Mouse (Mus musculus) heart, embryonic 14.5 days (tissue): ENCODE data around the gene C87436. TPM values are rescaled to one million over a fixed set of nuclear protein-coding genes. Genes with fewer than 3 reads are reported as not detected.
A peak's percentile ranks its signal among the peaks of the same experiment; 100 is the strongest.

Experiments
- ATAC-seq: fragments of 200-750 bp; cut with Nextera tagmentation; 2 replicates; pipeline ENCODE4 v1.8.0; 2017; ENCODE audit warnings: low read depth, moderate TSS enrichment; ENCODE audit not compliant: insufficient number of reproducible peaks, insufficient read depth, low FRiP score
- H3K27ac ChIP-seq, 2 experiments: fragments of 200-500 bp in 1 of 2; fragments of 300-500 bp in 1 of 2; sonication (generic) in 1 of 2; replicated peaks in 1 of 2; 2 replicates each; pipeline ENCODE4 v1.5.1; 2012 to 2014; ENCODE audit warnings: low read depth in 2 of 2, low read length in 2 of 2, control low read depth in 1 of 2, mild to moderate bottlenecking in 1 of 2, mixed read lengths in 1 of 2; ENCODE audit not compliant: control insufficient read depth in 1 of 2, insufficient read depth in 1 of 2
- H3K27me3 ChIP-seq: fragments of 300-500 bp; sonication (generic); 2 replicates; pipeline ENCODE4 v1.6.1; 2014; ENCODE audit warnings: mild to moderate bottlenecking, low read length, control low read depth; ENCODE audit not compliant: control insufficient read depth, insufficient read depth
- H3K36me3 ChIP-seq: fragments of 300-500 bp; sonication (generic); 2 replicates; pipeline ENCODE4 v1.6.1; 2014; ENCODE audit warnings: mild to moderate bottlenecking, control low read depth, low read length, mixed read lengths; ENCODE audit not compliant: control insufficient read depth, insufficient read depth
- H3K4me1 ChIP-seq, 2 experiments: fragments of 200-500 bp in 1 of 2; fragments of 300-500 bp in 1 of 2; sonication (generic) in 1 of 2; 2 replicates each; pipeline ENCODE4 v1.6.1; 2012 to 2014; ENCODE audit warnings: low read length in 2 of 2, control low read depth in 1 of 2, mixed read lengths in 1 of 2; ENCODE audit not compliant: control insufficient read depth in 2 of 2, insufficient read depth in 2 of 2
- H3K4me2 ChIP-seq: fragments of 300-500 bp; sonication (generic); 2 replicates; pipeline ENCODE4 v1.6.1; 2014; ENCODE audit warnings: mild to moderate bottlenecking, low read length
- H3K4me3 ChIP-seq, 2 experiments: fragments of 200-500 bp in 1 of 2; fragments of 300-500 bp in 1 of 2; sonication (generic) in 1 of 2; 2 replicates each; pipeline ENCODE4 v1.5.1; 2012 to 2014; ENCODE audit warnings: low read length in 2 of 2, mild to moderate bottlenecking in 2 of 2, control low read depth in 1 of 2, low read depth in 1 of 2, moderate library complexity in 1 of 2; ENCODE audit not compliant: control insufficient read depth in 1 of 2, insufficient read depth in 1 of 2
- H3K9ac ChIP-seq: fragments of 300-500 bp; sonication (generic); 2 replicates; pipeline ENCODE4 v1.6.1; 2014; ENCODE audit warnings: mild to moderate bottlenecking, low read length
- H3K9me3 ChIP-seq: fragments of 300-500 bp; sonication (generic); 2 replicates; pipeline ENCODE4 v1.6.1; 2016; ENCODE audit warnings: low read length, control low read depth; ENCODE audit not compliant: control insufficient read depth
- WGBS: fragments of 180-500 bp; shearing (Covaris S2); extraction: QIAGEN DNeasy Blood & Tissue Kit; methylation state at CpG from one replicate; pipeline ENCODE4 v1.1.7; 2014; 5-methylcytosine and 5-hydroxymethylcytosine counted together
- polyA plus RNA-seq: library from polyadenylated mRNA; unstranded; fragments of >200 nt; fragmentation: Nextera tagmentation; extraction: Ambion mirVana; gene quantifications from 2 replicates; pipeline ENCODE4 v1.2.1, GENCODE M21; 2014

The C87436 gene
- polyA plus RNA-seq, 1 experiment from 2014 or later: 20.0 TPM

DNA sequence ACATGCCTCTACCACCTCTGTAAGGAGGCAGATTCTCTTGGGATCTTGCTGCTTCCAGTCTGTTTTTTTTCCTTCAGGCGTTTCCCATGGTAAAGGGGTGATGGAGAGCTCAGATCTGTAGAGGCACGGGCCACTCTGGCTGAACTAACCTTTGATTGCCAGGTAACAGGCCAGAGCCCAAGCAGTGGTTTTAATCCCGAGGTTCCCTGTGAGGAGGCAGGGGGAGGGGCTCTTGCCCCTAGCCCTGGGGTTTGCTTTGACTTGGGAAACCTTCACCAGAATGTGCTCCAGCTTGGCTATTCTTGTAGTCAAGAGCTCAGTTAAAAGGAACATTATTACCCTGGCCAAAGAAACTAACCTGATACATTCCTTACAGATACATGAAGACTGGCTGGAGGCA, 57.5 kb downstream of the C87436 start:
- Histone ChIP-seq H3K27ac (no peak overlapping the region), H3K9ac (no peak overlapping the region), H3K4me3 (no peak overlapping the region), H3K4me2 (no peak overlapping the region), H3K27me3 (no peaks in the 10 kb centered on the region), H3K36me3 (no peaks in the 10 kb centered on the region), H3K4me1 (peaks cover 13 to 16% of the 10 kb centered on the region in 2 experiments), H3K9me3 (no peaks in the 10 kb centered on the region)
- WGBS: 59% methylated on average over 3 of the region's 3 CpGs
- no peak for ATAC-seq

GRCm38 (mm10) chr6:86496127-86496526, 58.0 kb downstream of the C87436 start:
- Histone ChIP-seq H3K27me3 (no peaks in the 10 kb centered on the region), H3K4me2 (0 out of 2 replicates have a peak overlapping the region, but pooled peaks have one; percentile 64), H3K4me3 (no peak overlapping the region), H3K27ac (no peak overlapping the region), H3K36me3 (no peaks in the 10 kb centered on the region), H3K9ac (no peak overlapping the region), H3K9me3 (no peaks in the 10 kb centered on the region), H3K4me1 (peaks cover 13 to 16% of the 10 kb centered on the region in 2 experiments)
- no peak for ATAC-seq
- WGBS: 86% methylated on average over 8 of the region's 8 CpGs

- Histone ChIP-seq H3K4me3 (peak overlapping the region; percentile 36; a peak in 3 of 4 replicates), H3K9ac (0 out of 2 replicates have a peak overlapping the region, but pooled peaks have one; percentile 70), H3K9me3 (no peaks in the 10 kb centered on the region), H3K27me3 (no peaks in the 10 kb centered on the region), H3K4me2 (peak overlapping the region; percentile 64), H3K36me3 (no peaks in the 10 kb centered on the region), H3K27ac (peak overlapping the region; percentile 76 to 77; a peak in 2 of 4 replicates), H3K4me1 (peaks cover 13 to 16% of the 10 kb centered on the region in 2 experiments)
- no peak for ATAC-seq
- WGBS: 77% methylated on average over 5 of the region's 5 CpGs
Observed at GRCm38 (mm10) chr6:86496585-86496984, 58.4 kb downstream of the C87436 start.

GRCm38 (mm10) chr6:86497071-86497815, 59.1 kb downstream of the C87436 start:
- H3K4me3 ChIP-seq: peak overlapping the region; percentile 36
- H3K36me3 ChIP-seq: no peaks in the 10 kb centered on the region
- WGBS: 16% methylated on average over 13 of the region's 13 CpGs
- H3K4me1 ChIP-seq: peaks cover 13 to 16% of the 10 kb centered on the region in 2 experiments
- peak overlapping the region; percentile 64 for H3K4me2 ChIP-seq
- H3K9me3 ChIP-seq: no peaks in the 10 kb centered on the region
- no peaks in the 10 kb centered on the region for H3K27me3 ChIP-seq
- no peak for ATAC-seq
- peak overlapping the region; percentile 70 for H3K9ac ChIP-seq
- peak overlapping the region; percentile 76 to 77 for H3K27ac ChIP-seq

DNA sequence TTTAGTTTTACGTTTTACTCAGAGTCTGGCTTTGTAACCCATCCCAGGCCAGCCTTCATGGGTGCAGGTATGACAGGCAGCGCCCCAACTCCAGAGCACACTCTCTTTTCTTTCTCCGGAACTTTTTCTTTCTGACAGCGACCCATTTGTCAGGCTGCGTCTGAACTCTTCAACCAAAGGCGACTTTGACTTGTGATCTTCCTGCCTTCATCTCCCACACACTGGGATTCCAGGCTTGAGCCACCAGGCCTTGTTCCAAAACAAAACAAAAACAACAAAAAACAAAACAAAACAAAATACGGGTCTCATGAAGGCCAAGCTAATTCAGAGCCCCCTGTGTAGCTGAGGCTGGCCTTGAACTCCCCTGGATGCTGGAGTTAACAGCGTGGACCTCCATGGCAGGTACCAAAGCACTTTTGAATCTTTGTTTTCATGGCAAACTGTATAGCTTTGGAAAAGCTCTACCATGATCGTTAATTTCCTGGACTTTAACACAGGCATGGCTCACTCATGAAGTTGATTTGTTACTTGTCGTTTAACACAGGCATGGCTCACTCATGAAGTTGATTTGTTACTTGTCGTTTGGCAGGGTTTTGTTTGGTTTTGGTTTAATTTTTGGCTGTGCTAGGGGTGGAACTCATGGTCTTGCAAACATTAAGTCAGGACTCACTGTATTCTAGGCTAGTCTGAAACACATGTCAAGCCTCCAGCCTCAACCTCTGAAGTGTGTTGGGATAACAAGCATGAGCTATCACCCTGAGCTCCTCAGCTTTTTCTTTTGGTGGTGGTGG, 60.0 kb downstream of the C87436 start:
- H3K4me1 ChIP-seq: peaks cover 13 to 16% of the 10 kb centered on the region in 2 experiments
- H3K4me3 ChIP-seq: peak overlapping the region in 1 of 2 experiments; percentile 36; a peak in 2 of 4 replicates
- WGBS: 71% methylated on average over 11 of the region's 11 CpGs
- peak overlapping the region in 1 of 2 experiments; percentile 76; a peak in 2 of 4 replicates for H3K27ac ChIP-seq
- H3K4me2 ChIP-seq: peak overlapping the region; percentile 64
- no peak for ATAC-seq
- no peaks in the 10 kb centered on the region for H3K9me3 ChIP-seq
- H3K27me3 ChIP-seq: no peaks in the 10 kb centered on the region
- H3K9ac ChIP-seq: peak overlapping the region; percentile 70; the same call in 1 of the 2 replicates
- H3K36me3 ChIP-seq: no peaks in the 10 kb centered on the region

GRCm38 (mm10) chr6:86499571-86500109, 61.5 kb downstream of the C87436 start:
- Histone ChIP-seq H3K27me3 (no peaks in the 10 kb centered on the region), H3K4me3 (no peak overlapping the region), H3K27ac (0 out of 4 replicates have a peak overlapping the region, but pooled peaks have one; percentile 8 to 21), H3K4me1 (peaks cover 15 to 16% of the 10 kb centered on the region in 2 experiments), H3K4me2 (no peak overlapping the region), H3K9me3 (no peaks in the 10 kb centered on the region), H3K36me3 (no peaks in the 10 kb centered on the region), H3K9ac (no peak overlapping the region)
- ATAC-seq: no peak
- 58% methylated on average over 5 of the region's 5 CpGs for WGBS

GRCm38 (mm10) chr6:86503513-86503912, 65.3 kb downstream of the C87436 start:
- Histone ChIP-seq H3K4me3 (no peak overlapping the region), H3K9ac (no peak overlapping the region), H3K36me3 (no peaks in the 10 kb centered on the region), H3K27me3 (no peaks in the 10 kb centered on the region), H3K4me1 (peaks cover 5 to 7% of the 10 kb centered on the region in 2 experiments; a peak in 2 of 4 replicates), H3K27ac (no peak overlapping the region), H3K9me3 (no peaks in the 10 kb centered on the region), H3K4me2 (no peak overlapping the region)
- ATAC-seq: no peak
- WGBS: 71% methylated on average over 4 of the region's 4 CpGs
